Mouse (Mus musculus) E14TG2a.4 (cell line): ENCODE data around the gene Pid1.

Source experiments
- CTCF ChIP-seq: conservative IDR thresholded peaks from 2 replicates; pipeline ENCODE4 v1.5.1; 2014; ENCODE audit warnings: low read length
- NANOG ChIP-seq: IDR thresholded peaks from 2 replicates; pipeline ENCODE4 v1.6.1; 2014; ENCODE audit warnings: borderline replicate concordance, low read length, mixed read lengths

DNA sequence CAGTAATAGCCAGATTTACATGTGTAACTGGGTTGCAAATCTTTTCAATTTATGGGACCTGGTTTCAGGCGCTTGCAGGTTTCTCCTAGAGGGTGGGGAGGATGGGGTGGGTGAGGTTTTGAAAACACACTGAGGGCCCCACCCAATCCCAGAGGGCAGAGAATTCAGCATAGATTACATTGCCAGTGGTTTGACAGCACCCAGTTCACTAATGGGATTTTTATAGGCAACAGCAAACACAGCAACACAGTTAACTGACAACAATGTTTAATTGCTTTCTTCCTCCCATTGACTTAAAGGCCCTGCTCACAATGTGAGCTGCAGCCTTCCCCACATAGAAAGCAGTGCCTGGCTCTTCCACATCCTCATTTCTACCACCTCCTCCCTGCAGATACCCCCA is 1.8 kb downstream of the Pid1 start:
- TF ChIP-seq CTCF = no peak
- no peak for TF ChIP-seq NANOG
